Mouse (Mus musculus) ES-E14 (cell line): Measurements from ENCODE around the gene Fam83b.

ENCODE experiments used
- CHD2 ChIP-seq: IDR thresholded peaks from 2 replicates; pipeline ENCODE4 v1.6.1; 2014; ENCODE audit warnings: mild to moderate bottlenecking, low read depth, low read length, inconsistent platforms
- HCFC1 ChIP-seq: IDR thresholded peaks from 2 replicates; pipeline ENCODE4 v1.6.1; 2012; ENCODE audit warnings: low read length, inconsistent platforms, borderline replicate concordance; ENCODE audit not compliant: insufficient read depth
- MAFK ChIP-seq: IDR thresholded peaks from 2 replicates; pipeline ENCODE4 v1.6.1; 2014; ENCODE audit warnings: mild to moderate bottlenecking, low read depth, low read length, inconsistent platforms; ENCODE audit not compliant: insufficient read depth
- ZC3H11A ChIP-seq: IDR thresholded peaks from 2 replicates; pipeline ENCODE4 v1.6.1; 2012; ENCODE audit warnings: low read depth, mild to moderate bottlenecking, inconsistent platforms, low read length, borderline replicate concordance
- ZNF384 ChIP-seq: IDR thresholded peaks from 2 replicates; pipeline ENCODE4 v1.6.1; 2012; ENCODE audit warnings: low read depth, low read length, inconsistent platforms

GRCm38 (mm10) chr9:76553758-76554157 is 13.2 kb downstream of the Fam83b start:
- TF ChIP-seq ZC3H11A (no peak), HCFC1 (no peak), ZNF384 (no peak), MAFK (no peak), CHD2 (no peak)
